9 mouse cellular contexts compared by ENCODE assay signal in genomic region chr9:64956337-64956736, GRCm38 (mm10). TPM values are rescaled to one million over a fixed set of nuclear protein-coding genes. Genes with fewer than 3 reads are reported as not detected.
DNase-seq lines count a peak whose midpoint lies in the region; ATAC-seq and TF ChIP-seq lines count a peak whose summit lies in the region.
"Had no signal": no experiment of that assay in that cellular context is flagged by ENCODE, and none has a peak within 500 bp of the region (broad histone marks: within the 10 kb centered on the region; RNA-seq: fewer than 3 reads in every experiment).

No protein-coding gene starts in this region.

- H3K36me3 ChIP-seq in megakaryocyte, embryonic 14.5 days (replicated peaks; ENCODE audit: low read length) = peaks cover 20% of the 10 kb centered on the region
- no peaks in the 10 kb centered on the region for H3K36me3 ChIP-seq in forebrain, postnatal 0 days (ENCODE audit: insufficient read depth)
- no peaks in the 10 kb centered on the region for H3K36me3 ChIP-seq in liver, embryonic 11.5 days (ENCODE audit: control insufficient read depth, insufficient read depth, low read length)
- H3K36me3 ChIP-seq in stomach, embryonic 15.5 days = no peaks in the 10 kb centered on the region

- 21% methylated on average over 12 of the region's 12 CpGs for WGBS in forebrain, postnatal 0 days
- 15% methylated on average over 12 of the region's 12 CpGs for WGBS in liver, embryonic 11.5 days
- WGBS in stomach, embryonic 15.5 days = 23% methylated on average over 12 of the region's 12 CpGs

- no peak overlapping the region for H3K27ac ChIP-seq in forebrain, postnatal 0 days (ENCODE audit: low read depth, low read length)
- H3K27ac ChIP-seq in liver, embryonic 11.5 days (ENCODE audit: low read depth, low read length) = peak overlapping the region; percentile 65
- no peak overlapping the region; the same call in 1 of the 2 replicates for H3K27ac ChIP-seq in stomach, embryonic 15.5 days

- H3K9me3 ChIP-seq in megakaryocyte, embryonic 14.5 days = peaks cover 10% of the 10 kb centered on the region; the same call in 1 of the 2 replicates
- H3K9me3 ChIP-seq in forebrain, postnatal 0 days (ENCODE audit: low read length) = no peaks in the 10 kb centered on the region
- H3K9me3 ChIP-seq in liver, embryonic 11.5 days (ENCODE audit: control insufficient read depth, low read length) = no peaks in the 10 kb centered on the region
- no peaks in the 10 kb centered on the region for H3K9me3 ChIP-seq in stomach, embryonic 15.5 days

- no peak for ATAC-seq in megakaryocyte, adult 5-6 weeks (ENCODE audit: poor library complexity, severe bottlenecking)
- ATAC-seq in forebrain, postnatal 0 days = no peak
- no peak for ATAC-seq in liver, embryonic 11.5 days (replicated peaks; ENCODE audit: low FRiP score)
- no peak for ATAC-seq in stomach, embryonic 15.5 days (ENCODE audit: insufficient read depth, low FRiP score, low read depth)

- H3K4me2 ChIP-seq in forebrain, postnatal 0 days (ENCODE audit: low read depth) = no peak overlapping the region
- peak overlapping the region; percentile 62 for H3K4me2 ChIP-seq in liver, embryonic 11.5 days
- peak overlapping the region; percentile 29; the same call in 1 of the 2 replicates for H3K4me2 ChIP-seq in stomach, embryonic 15.5 days

- H3K4me3 ChIP-seq in megakaryocyte, embryonic 14.5 days (replicated peaks) = peak overlapping the region; percentile 88
- no peak overlapping the region for H3K4me3 ChIP-seq in forebrain, postnatal 0 days (ENCODE audit: low read depth, low read length)
- peak overlapping the region; percentile 36 for H3K4me3 ChIP-seq in liver, embryonic 11.5 days (ENCODE audit: low read depth, low read length)
- 0 out of 2 replicates have a peak overlapping the region, but pooled peaks have one; percentile 7 for H3K4me3 ChIP-seq in stomach, embryonic 15.5 days (replicated peaks)

- peaks cover 4% of the 10 kb centered on the region for H3K27me3 ChIP-seq in megakaryocyte, embryonic 14.5 days (replicated peaks)
- H3K27me3 ChIP-seq in forebrain, postnatal 0 days (ENCODE audit: insufficient read depth, low read length) = no peaks in the 10 kb centered on the region
- 0 out of 2 replicates have a peak, but pooled peaks cover 3% of the 10 kb centered on the region for H3K27me3 ChIP-seq in liver, embryonic 11.5 days (replicated peaks; ENCODE audit: control insufficient read depth, insufficient read depth, low read length)
- H3K27me3 ChIP-seq in stomach, embryonic 15.5 days (replicated peaks) = no peaks in the 10 kb centered on the region

- no peak overlapping the region for H3K9ac ChIP-seq in forebrain, postnatal 0 days
- H3K9ac ChIP-seq in liver, embryonic 11.5 days (ENCODE audit: low read depth, low read length) = peak overlapping the region; percentile 50
- H3K9ac ChIP-seq in stomach, embryonic 15.5 days = no peak overlapping the region

- peaks cover 68% of the 10 kb centered on the region for H3K4me1 ChIP-seq in megakaryocyte, embryonic 14.5 days
- H3K4me1 ChIP-seq in forebrain, postnatal 0 days (ENCODE audit: insufficient read depth) = 0 out of 2 replicates have a peak, but pooled peaks cover under 1% of the 10 kb centered on the region
- H3K4me1 ChIP-seq in liver, embryonic 11.5 days (replicated peaks; ENCODE audit: control insufficient read depth, insufficient read depth, low read length) = peaks cover 26% of the 10 kb centered on the region
- H3K4me1 ChIP-seq in stomach, embryonic 15.5 days = no peaks in the 10 kb centered on the region

- peak; percentile 18 to 79 for DNase-seq in adrenal gland, adult (ENCODE audit: inconsistent age in 2 of 2, low spot score in 1 of 2)
- DNase-seq in adrenal gland, postnatal 4 days (ENCODE audit: low spot score in 2 of 2) = no peak
- DNase-seq in forebrain, postnatal 0 days = peak; percentile 13
- no peak for DNase-seq in liver, embryonic 11.5 days (ENCODE audit: low spot score)
- no peak for DNase-seq in layer of hippocampus, postnatal 36 days

- TF ChIP-seq CTCF in forebrain, postnatal 0 days (IDR thresholded peaks at IDR 0.05; ENCODE audit: low read depth) = no peak

RNA-seq across cellular contexts. Expression of gene Ints14, which starts 4.4 kb away (rescaled TPM):
- total RNA-seq in adrenal gland, postnatal 4 days (2021) = 10 to 100 TPM; 36.8 to 37.0 TPM
- polyA plus RNA-seq in megakaryocyte, embryonic 14.5 days (2012; ENCODE audit: insufficient read depth, low replicate concordance) = 37.0 and 41.7 TPM in 2 replicates
- 21.5 and 25.4 TPM in 2 replicates for total RNA-seq in megakaryocyte, adult 5-6 weeks (2015)
- total RNA-seq in megakaryocyte, adult 5-6 weeks (2017) = 20.7 and 24.0 TPM in 2 replicates
- 33.9 and 37.5 TPM in 2 replicates for total RNA-seq in forebrain, postnatal 0 days (2014; rRNA removed)
- 33.4 and 34.6 TPM in 2 replicates for polyA plus RNA-seq in forebrain, postnatal 0 days (2015; fragmentation: Nextera tagmentation; extraction: Ambion mirVana)
- 58.4 and 69.8 TPM in 2 replicates for polyA plus RNA-seq in liver, embryonic 11.5 days (2014; fragmentation: Nextera tagmentation; extraction: Ambion mirVana)
- polyA plus RNA-seq in stomach, embryonic 15.5 days (2015; fragmentation: Nextera tagmentation; extraction: Ambion mirVana) = 41.5 and 50.0 TPM in 2 replicates
- 10 to 100 TPM; 19.7 to 20.1 TPM for total RNA-seq in layer of hippocampus, postnatal 36 days (2021)

RNA-seq across cellular contexts. Expression of gene Slc24a1, which starts 4.9 kb away (rescaled TPM):
- total RNA-seq in adrenal gland, postnatal 4 days (2021) = under 1 TPM in 1 of 2 experiments, not detected in 1; 0.08 TPM
- 0.85 TPM in 1 of 2 replicates, not detected in the other for polyA plus RNA-seq in megakaryocyte, embryonic 14.5 days (2012; ENCODE audit: insufficient read depth, low replicate concordance)
- total RNA-seq in megakaryocyte, adult 5-6 weeks (2015) = not detected in 2 replicates
- total RNA-seq in megakaryocyte, adult 5-6 weeks (2017) = not detected in 2 replicates
- 0.08 and 0.24 TPM in 2 replicates for total RNA-seq in forebrain, postnatal 0 days (2014; rRNA removed)
- polyA plus RNA-seq in forebrain, postnatal 0 days (2015; fragmentation: Nextera tagmentation; extraction: Ambion mirVana) = 0.15 and 0.34 TPM in 2 replicates
- polyA plus RNA-seq in liver, embryonic 11.5 days (2014; fragmentation: Nextera tagmentation; extraction: Ambion mirVana) = 0.04 and 0.12 TPM in 2 replicates
- polyA plus RNA-seq in stomach, embryonic 15.5 days (2015; fragmentation: Nextera tagmentation; extraction: Ambion mirVana) = 0.03 and 0.08 TPM in 2 replicates
- not detected for total RNA-seq in layer of hippocampus, postnatal 36 days (2021)
- total RNA-seq: hematopoietic stem cell, adult 5-6 weeks had no signal

Comparison
In these comparisons a context has a peak if more than half of its experiments do, and no peak if none do; other contexts are left out.
1. DNase-seq: peak in adrenal gland, adult (2 of 2) and forebrain, postnatal 0 days (single experiment); none in adrenal gland, postnatal 4 days (0 of 2), liver, embryonic 11.5 days (single experiment) and layer of hippocampus, postnatal 36 days (0 of 2).